Mouse (Mus musculus): ENCODE measurements around the gene Mastl. TPM values are rescaled to one million over a fixed set of nuclear protein-coding genes. Genes with fewer than 3 reads are reported as not detected.

The Mastl gene
- total and polyA plus RNA-seq, 3 experiments: 8.1 to 14.8 (median 10.7) TPM

DNA sequence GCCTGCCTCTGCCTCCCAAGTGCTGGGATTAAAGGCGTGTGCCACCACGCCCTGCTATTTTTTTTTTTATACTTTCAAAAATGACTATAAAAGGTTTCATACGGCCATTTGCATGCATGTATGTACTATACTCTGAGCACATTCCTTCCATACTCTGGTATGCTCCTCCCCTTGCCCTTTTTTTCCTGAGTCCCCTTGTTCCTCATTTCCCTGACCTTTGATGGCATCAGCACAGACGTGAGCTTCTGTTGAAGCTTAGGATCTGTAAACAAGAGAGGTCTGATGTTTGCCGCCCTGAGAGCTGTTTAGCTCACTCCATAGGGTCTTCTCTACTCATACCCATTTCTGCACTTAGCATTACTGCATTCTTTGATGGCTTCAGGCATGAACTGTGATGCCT is 78.1 kb downstream of the Mastl start:
- DNase-seq (ENCODE audit: extremely low read depth): no peak
- TF ChIP-seq GABPA (IDR thresholded peaks at IDR 0.05; ENCODE audit: insufficient replicate concordance, low read depth, low read length): no peak
- no peak for TF ChIP-seq TCF12 (IDR thresholded peaks at IDR 0.05; ENCODE audit: low read depth, low read length)
- no peak for TF ChIP-seq ZC3H11A (IDR thresholded peaks at IDR 0.05; ENCODE audit: low read depth, low read length)
- TF ChIP-seq KAT2A (IDR thresholded peaks at IDR 0.05; ENCODE audit: insufficient replicate concordance, low read length): no peak
- TF ChIP-seq POLR2A (IDR thresholded peaks at IDR 0.05; ENCODE audit: low read depth, low read length): no peak
- no peak for TF ChIP-seq PAX5 (IDR thresholded peaks at IDR 0.05; ENCODE audit: low read length)
- no peak for TF ChIP-seq UBTF (IDR thresholded peaks at IDR 0.05; ENCODE audit: low read depth, low read length)
- TF ChIP-seq NELFE (IDR thresholded peaks at IDR 0.05; ENCODE audit: low read depth, low read length): no peak
- no peak for TF ChIP-seq ZNF384 (IDR thresholded peaks at IDR 0.05; ENCODE audit: low read depth, low read length)
- TF ChIP-seq CTCF (conservative IDR thresholded peaks at IDR 0.05 in 1 of 2, IDR thresholded peaks at IDR 0.05 in 1 of 2; ENCODE audit: low read depth in 2 of 2, low read length in 2 of 2): no peak
- no peak for TF ChIP-seq MEF2A (IDR thresholded peaks at IDR 0.05; ENCODE audit: borderline replicate concordance, low read depth, low read length)
- TF ChIP-seq USF2 (conservative IDR thresholded peaks at IDR 0.05; ENCODE audit: low read depth, low read length): no peak
- TF ChIP-seq MAZ (IDR thresholded peaks at IDR 0.05; ENCODE audit: low read depth, low read length): no peak
- no peak for TF ChIP-seq POLR2AphosphoS2 (IDR thresholded peaks at IDR 0.05; ENCODE audit: low read depth, low read length)
- no peak for TF ChIP-seq ZMIZ1 (IDR thresholded peaks at IDR 0.05; ENCODE audit: low read depth, low read length)
- TF ChIP-seq ETS1 (conservative IDR thresholded peaks at IDR 0.05; ENCODE audit: low read depth, low read length): no peak
- no peaks in the 10 kb centered on the region for H3K4me1 ChIP-seq (ENCODE audit: control insufficient read depth in 1 of 2, insufficient read depth in 2 of 2)
- dilution Hi-C loops (cut with MboI; ENCODE audit: extremely low pct_ligation_motif_present, extremely low pct_unique_long_range_greater_than_20kb, low sequenced_read_pairs): no loop called here
- no peak overlapping the region for H3K4me3 ChIP-seq (replicated peaks in 1 of 3; ENCODE audit: low read depth in 2 of 3, low read length in 2 of 3, poor library complexity in 1 of 3)
- H3K9ac ChIP-seq (ENCODE audit: insufficient read depth, low read depth): no peak overlapping the region
- no peaks in the 10 kb centered on the region for H3K27me3 ChIP-seq (replicated peaks)
- H3K27ac ChIP-seq (ENCODE audit: insufficient read depth, low read depth): no peak overlapping the region
- H3K79me2 ChIP-seq (replicated peaks; ENCODE audit: control insufficient read depth, extremely low read depth, insufficient read depth, poor library complexity, severe bottlenecking): peaks cover 4% of the 10 kb centered on the region; the same call in 1 of the 2 replicates
- no peak overlapping the region for H3K4me2 ChIP-seq (ENCODE audit: insufficient read depth, low read depth, poor library complexity, severe bottlenecking)
- H3K9me3 ChIP-seq (replicated peaks; ENCODE audit: low read length): peaks cover 2% of the 10 kb centered on the region
- peaks cover 35 to 66% of the 10 kb centered on the region in 2 experiments for H3K36me3 ChIP-seq (replicated peaks in 1 of 2; ENCODE audit: control insufficient read depth in 1 of 2, insufficient read depth in 1 of 2, low read length in 1 of 2)
- in situ Hi-C loops (cut with MboI; ENCODE audit: low pct_ligation_motif_present, low pct_unique_long_range_greater_than_20kb, low sequenced_read_pairs): no loop called here

DNA sequence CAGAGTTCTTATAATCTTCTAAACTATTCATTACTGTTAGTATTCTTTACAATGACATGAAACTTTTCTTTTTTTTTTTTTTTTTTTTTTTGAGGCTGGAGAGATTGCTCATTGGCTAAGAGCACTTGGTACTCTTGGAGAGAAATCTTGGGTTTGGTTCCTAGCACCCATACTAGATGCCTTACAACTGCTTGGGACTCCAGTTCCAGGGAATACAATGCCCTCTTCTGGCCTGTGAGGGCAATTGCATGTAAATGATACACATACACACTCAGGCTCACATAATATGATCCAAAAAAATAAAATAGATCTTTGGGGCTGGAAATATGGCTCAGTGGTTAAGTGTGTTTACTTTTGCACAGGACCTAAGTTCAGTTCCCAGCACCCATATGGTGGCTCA is 79.0 kb downstream of the Mastl start:
- in situ Hi-C loops (cut with MboI; ENCODE audit: low pct_ligation_motif_present, low pct_unique_long_range_greater_than_20kb, low sequenced_read_pairs) (no loop called here), dilution Hi-C loops (cut with MboI; ENCODE audit: extremely low pct_ligation_motif_present, extremely low pct_unique_long_range_greater_than_20kb, low sequenced_read_pairs) (no loop called here)
- Histone ChIP-seq H3K4me3 (replicated peaks in 1 of 3; ENCODE audit: low read depth in 2 of 3, low read length in 2 of 3, poor library complexity in 1 of 3) (no peak overlapping the region), H3K27me3 (replicated peaks) (no peaks in the 10 kb centered on the region), H3K9me3 (replicated peaks; ENCODE audit: low read length) (peaks cover 2% of the 10 kb centered on the region), H3K4me2 (ENCODE audit: insufficient read depth, low read depth, poor library complexity, severe bottlenecking) (no peak overlapping the region), H3K36me3 (replicated peaks in 1 of 2; ENCODE audit: control insufficient read depth in 1 of 2, insufficient read depth in 1 of 2, low read length in 1 of 2) (peaks cover 35 to 66% of the 10 kb centered on the region in 2 experiments), H3K27ac (ENCODE audit: insufficient read depth, low read depth) (no peak overlapping the region), H3K4me1 (ENCODE audit: control insufficient read depth in 1 of 2, insufficient read depth in 2 of 2) (no peaks in the 10 kb centered on the region), H3K9ac (ENCODE audit: insufficient read depth, low read depth) (no peak overlapping the region), H3K79me2 (replicated peaks; ENCODE audit: control insufficient read depth, extremely low read depth, insufficient read depth, poor library complexity, severe bottlenecking) (peaks cover 4% of the 10 kb centered on the region; the same call in 1 of the 2 replicates)
- TF ChIP-seq CTCF (conservative IDR thresholded peaks at IDR 0.05 in 1 of 2, IDR thresholded peaks at IDR 0.05 in 1 of 2; ENCODE audit: low read depth in 2 of 2, low read length in 2 of 2) (peak in 1 of 2 experiments; percentile 22; a peak in 1 of 4 replicates), ELF1 (IDR thresholded peaks at IDR 0.05; ENCODE audit: low read depth, low read length) (no peak)
- DNase-seq (ENCODE audit: extremely low read depth): no peak
